Mouse (Mus musculus): Measurements from ENCODE around the gene Foxo3. TPM values are rescaled to one million over a fixed set of nuclear protein-coding genes. Genes with fewer than 3 reads are reported as not detected.

Gene Foxo3
- polyA plus RNA-seq, 1 experiment from 2014 or later: 3.3 TPM

- H3K27ac ChIP-seq (replicated peaks): no peak overlapping the region
- WGBS: 86% methylated on average over 5 of the region's 5 CpGs
- H3K9me3 ChIP-seq: no peaks in the 10 kb centered on the region
- H3K4me1 ChIP-seq: peaks cover 55% of the 10 kb centered on the region
- H3K4me3 ChIP-seq: no peak overlapping the region
- DNase-seq (ENCODE audit: low spot score): no peak
- peaks cover 15% of the 10 kb centered on the region for H3K36me3 ChIP-seq (replicated peaks)
- H3K27me3 ChIP-seq (replicated peaks; ENCODE audit: low read depth, poor library complexity, severe bottlenecking): no peaks in the 10 kb centered on the region
Observed at GRCm38 (mm10) chr10:42230471-42231099, 46.0 kb downstream of the Foxo3 start.

- Histone ChIP-seq H3K36me3 (replicated peaks) (peaks cover 13% of the 10 kb centered on the region), H3K4me1 (peaks cover 54% of the 10 kb centered on the region), H3K4me3 (no peak overlapping the region), H3K27me3 (replicated peaks; ENCODE audit: low read depth, poor library complexity, severe bottlenecking) (no peaks in the 10 kb centered on the region), H3K9me3 (no peaks in the 10 kb centered on the region), H3K27ac (replicated peaks) (no peak overlapping the region)
- DNase-seq (ENCODE audit: low spot score): no peak
- 78% methylated on average over 4 of the region's 4 CpGs for WGBS
Observed at GRCm38 (mm10) chr10:42227751-42228241, 48.8 kb downstream of the Foxo3 start.

GRCm38 (mm10) chr10:42226176-42226575, 50.4 kb downstream of the Foxo3 start:
- no peak for DNase-seq (ENCODE audit: low spot score)
- 93% methylated on average over 15 of the region's 15 CpGs for WGBS
- H3K4me1 ChIP-seq: peaks cover 55% of the 10 kb centered on the region
- H3K9me3 ChIP-seq: no peaks in the 10 kb centered on the region
- H3K27ac ChIP-seq (replicated peaks): 0 out of 2 replicates have a peak overlapping the region, but pooled peaks have one; percentile 19
- no peaks in the 10 kb centered on the region for H3K27me3 ChIP-seq (replicated peaks; ENCODE audit: low read depth, poor library complexity, severe bottlenecking)
- H3K36me3 ChIP-seq (replicated peaks): peaks cover 13% of the 10 kb centered on the region
- no peak overlapping the region for H3K4me3 ChIP-seq

GRCm38 (mm10) chr10:42225184-42225935, 51.2 kb downstream of the Foxo3 start:
- DNase-seq (ENCODE audit: low spot score): no peak
- Histone ChIP-seq H3K4me1 (peaks cover 57% of the 10 kb centered on the region), H3K27ac (replicated peaks) (0 out of 2 replicates have a peak overlapping the region, but pooled peaks have one; percentile 19), H3K36me3 (replicated peaks) (peaks cover 13% of the 10 kb centered on the region), H3K9me3 (no peaks in the 10 kb centered on the region), H3K4me3 (no peak overlapping the region), H3K27me3 (replicated peaks; ENCODE audit: low read depth, poor library complexity, severe bottlenecking) (no peaks in the 10 kb centered on the region)
- WGBS: 88% methylated on average over 18 of the region's 18 CpGs

GRCm38 (mm10) chr10:42221996-42222395, 54.6 kb downstream of the Foxo3 start:
- 74% methylated on average over 11 of the region's 11 CpGs for WGBS
- Histone ChIP-seq H3K9me3 (no peaks in the 10 kb centered on the region), H3K36me3 (replicated peaks) (peaks cover 13% of the 10 kb centered on the region), H3K4me1 (peaks cover 51% of the 10 kb centered on the region), H3K4me3 (no peak overlapping the region), H3K27me3 (replicated peaks; ENCODE audit: low read depth, poor library complexity, severe bottlenecking) (no peaks in the 10 kb centered on the region), H3K27ac (replicated peaks) (peak overlapping the region; percentile 68)
- no peak for DNase-seq (ENCODE audit: low spot score)

GRCm38 (mm10) chr10:42221136-42221891, 55.2 kb downstream of the Foxo3 start:
- Histone ChIP-seq H3K9me3 (no peaks in the 10 kb centered on the region), H3K4me3 (no peak overlapping the region), H3K27ac (replicated peaks) (peak overlapping the region; percentile 68), H3K36me3 (replicated peaks) (peaks cover 8% of the 10 kb centered on the region; the same call in 1 of the 2 replicates), H3K4me1 (peaks cover 54% of the 10 kb centered on the region), H3K27me3 (replicated peaks; ENCODE audit: low read depth, poor library complexity, severe bottlenecking) (no peaks in the 10 kb centered on the region)
- WGBS: 62% methylated on average over 19 of the region's 19 CpGs
- peak; percentile 57 for DNase-seq (ENCODE audit: low spot score)

GRCm38 (mm10) chr10:42220418-42220952, 56.1 kb downstream of the Foxo3 start:
- DNase-seq (ENCODE audit: low spot score): no peak
- no peaks in the 10 kb centered on the region for H3K27me3 ChIP-seq (replicated peaks; ENCODE audit: low read depth, poor library complexity, severe bottlenecking)
- H3K4me3 ChIP-seq: no peak overlapping the region
- H3K27ac ChIP-seq (replicated peaks): peak overlapping the region; percentile 68
- 35% methylated on average over 5 of the region's 5 CpGs for WGBS
- H3K36me3 ChIP-seq (replicated peaks): no peaks in the 10 kb centered on the region
- H3K9me3 ChIP-seq: no peaks in the 10 kb centered on the region
- H3K4me1 ChIP-seq: peaks cover 51% of the 10 kb centered on the region

GRCm38 (mm10) chr10:42211407-42211806, 65.1 kb downstream of the Foxo3 start:
- H3K36me3 ChIP-seq (replicated peaks): peaks cover 9% of the 10 kb centered on the region; the same call in 1 of the 2 replicates
- peaks cover 22% of the 10 kb centered on the region for H3K4me1 ChIP-seq
- no peak overlapping the region for H3K4me3 ChIP-seq
- no peak for DNase-seq (ENCODE audit: low spot score)
- no peaks in the 10 kb centered on the region for H3K27me3 ChIP-seq (replicated peaks; ENCODE audit: low read depth, poor library complexity, severe bottlenecking)
- 93% methylated on average over 7 of the region's 7 CpGs for WGBS
- no peak overlapping the region for H3K27ac ChIP-seq (replicated peaks)
- H3K9me3 ChIP-seq: peaks cover 8% of the 10 kb centered on the region; the same call in 1 of the 2 replicates

GRCm38 (mm10) chr10:42210641-42211040, 65.9 kb downstream of the Foxo3 start:
- Histone ChIP-seq H3K27me3 (replicated peaks; ENCODE audit: low read depth, poor library complexity, severe bottlenecking) (no peaks in the 10 kb centered on the region), H3K4me3 (no peak overlapping the region), H3K4me1 (peaks cover 20% of the 10 kb centered on the region), H3K36me3 (replicated peaks) (peaks cover 9% of the 10 kb centered on the region; the same call in 1 of the 2 replicates), H3K27ac (replicated peaks) (peak overlapping the region; percentile 44; the same call in 1 of the 2 replicates), H3K9me3 (peaks cover 8% of the 10 kb centered on the region; the same call in 1 of the 2 replicates)
- no peak for DNase-seq (ENCODE audit: low spot score)
- WGBS: 77% methylated on average over 2 of the region's 2 CpGs

GRCm38 (mm10) chr10:42209809-42210208, 66.7 kb downstream of the Foxo3 start:
- peaks cover 9% of the 10 kb centered on the region; the same call in 1 of the 2 replicates for H3K36me3 ChIP-seq (replicated peaks)
- peaks cover 24% of the 10 kb centered on the region for H3K4me1 ChIP-seq
- 75% methylated on average over 6 of the region's 6 CpGs for WGBS
- DNase-seq (ENCODE audit: low spot score): no peak
- peaks cover 8% of the 10 kb centered on the region; the same call in 1 of the 2 replicates for H3K9me3 ChIP-seq
- H3K27me3 ChIP-seq (replicated peaks; ENCODE audit: low read depth, poor library complexity, severe bottlenecking): no peaks in the 10 kb centered on the region
- H3K27ac ChIP-seq (replicated peaks): no peak overlapping the region; the same call in 1 of the 2 replicates
- H3K4me3 ChIP-seq: no peak overlapping the region

- no peak for DNase-seq (ENCODE audit: low spot score)
Observed at GRCm38 (mm10) chr10:42207612-42208011, 68.9 kb downstream of the Foxo3 start.

More at GRCm38 (mm10) chr10:42207612-42208011, 68.9 kb downstream of the Foxo3 start:
- no peak overlapping the region for H3K4me3 ChIP-seq
- WGBS: 93% methylated on average over 12 of the region's 12 CpGs
- H3K4me1 ChIP-seq: peaks cover 35% of the 10 kb centered on the region
- no peaks in the 10 kb centered on the region for H3K27me3 ChIP-seq (replicated peaks; ENCODE audit: low read depth, poor library complexity, severe bottlenecking)
- peaks cover 8% of the 10 kb centered on the region; the same call in 1 of the 2 replicates for H3K9me3 ChIP-seq
- peaks cover 9% of the 10 kb centered on the region; the same call in 1 of the 2 replicates for H3K36me3 ChIP-seq (replicated peaks)
- no peak overlapping the region for H3K27ac ChIP-seq (replicated peaks)

All from embryonic facial prominence, embryonic 10.5 days (tissue).